Mouse (Mus musculus): Measurements from ENCODE around the gene Prim2. TPM values are rescaled to one million over a fixed set of nuclear protein-coding genes. Genes with fewer than 3 reads are reported as not detected.
"Not testable (repeated sequence)": the region's sequence is repeated elsewhere in the genome, so short reads cannot be mapped to it uniquely, and the experiment has no call there.

The Prim2 gene
- polyA plus RNA-seq, 1 experiment from 2014 or later: 26.1 TPM

- no peaks in the 10 kb centered on the region for H3K27me3 ChIP-seq
- H3K4me1 ChIP-seq (replicated peaks): 0 out of 2 replicates have a peak, but pooled peaks cover 5% of the 10 kb centered on the region
- H3K9ac ChIP-seq: no peak overlapping the region
- no peak for ATAC-seq (ENCODE audit: low FRiP score)
- H3K4me3 ChIP-seq: no peak overlapping the region
- 92% methylated on average over 4 of the region's 4 CpGs for WGBS
- H3K4me2 ChIP-seq: no peak overlapping the region
- H3K9me3 ChIP-seq: no peaks in the 10 kb centered on the region
- H3K36me3 ChIP-seq: peaks cover 24% of the 10 kb centered on the region
- H3K27ac ChIP-seq: no peak overlapping the region
Measured at GRCm38 (mm10) chr1:33649021-33649420, 20.6 kb downstream of the Prim2 start.

- H3K4me1 ChIP-seq (replicated peaks): 0 out of 2 replicates have a peak, but pooled peaks cover 5% of the 10 kb centered on the region
Measured at GRCm38 (mm10) chr1:33647661-33648060, 21.9 kb downstream of the Prim2 start.

GRCm38 (mm10) chr1:33647173-33647572 is 22.4 kb downstream of the Prim2 start:
- peak; percentile 86 for ATAC-seq (ENCODE audit: low FRiP score)
- Histone ChIP-seq H3K27me3 (no peaks in the 10 kb centered on the region), H3K4me1 (replicated peaks) (0 out of 2 replicates have a peak, but pooled peaks cover 5% of the 10 kb centered on the region), H3K36me3 (peaks cover 22% of the 10 kb centered on the region), H3K9ac (no peak overlapping the region), H3K9me3 (no peaks in the 10 kb centered on the region), H3K4me2 (no peak overlapping the region), H3K4me3 (no peak overlapping the region), H3K27ac (no peak overlapping the region)
- 77% methylated on average over 4 of the region's 4 CpGs for WGBS

More at GRCm38 (mm10) chr1:33647661-33648060, 21.9 kb downstream of the Prim2 start:
- Histone ChIP-seq H3K4me3 (no peak overlapping the region), H3K9ac (no peak overlapping the region), H3K27me3 (no peaks in the 10 kb centered on the region), H3K27ac (no peak overlapping the region), H3K36me3 (peaks cover 23% of the 10 kb centered on the region), H3K4me2 (no peak overlapping the region), H3K9me3 (no peaks in the 10 kb centered on the region)
- WGBS: 78% methylated on average over 4 of the region's 4 CpGs
- ATAC-seq (ENCODE audit: low FRiP score): no peak

- Histone ChIP-seq H3K27me3 (no peaks in the 10 kb centered on the region), H3K27ac (no peak overlapping the region), H3K9ac (no peak overlapping the region), H3K4me2 (no peak overlapping the region), H3K4me1 (replicated peaks) (0 out of 2 replicates have a peak, but pooled peaks cover 5% of the 10 kb centered on the region), H3K36me3 (peaks cover 12% of the 10 kb centered on the region), H3K4me3 (no peak overlapping the region), H3K9me3 (no peaks in the 10 kb centered on the region)
- 88% methylated on average over 1 of the region's 1 CpGs for WGBS
- ATAC-seq (ENCODE audit: low FRiP score): no peak
Measured at GRCm38 (mm10) chr1:33645689-33646088, 23.9 kb downstream of the Prim2 start.

- Histone ChIP-seq H3K27ac (no peak overlapping the region), H3K4me3 (no peak overlapping the region), H3K36me3 (peaks cover 19% of the 10 kb centered on the region), H3K4me2 (no peak overlapping the region), H3K9me3 (no peaks in the 10 kb centered on the region), H3K9ac (no peak overlapping the region), H3K4me1 (replicated peaks) (0 out of 2 replicates have a peak, but pooled peaks cover 5% of the 10 kb centered on the region), H3K27me3 (no peaks in the 10 kb centered on the region)
- WGBS: 94% methylated on average over 2 of the region's 2 CpGs
- no peak for ATAC-seq (ENCODE audit: low FRiP score)
Measured at GRCm38 (mm10) chr1:33641139-33641538, 28.5 kb downstream of the Prim2 start.

- Histone ChIP-seq H3K4me2 (no peak overlapping the region), H3K9me3 (no peaks in the 10 kb centered on the region), H3K27ac (no peak overlapping the region), H3K36me3 (peaks cover 19% of the 10 kb centered on the region), H3K4me3 (no peak overlapping the region), H3K9ac (no peak overlapping the region), H3K27me3 (no peaks in the 10 kb centered on the region), H3K4me1 (replicated peaks) (no peaks in the 10 kb centered on the region)
- 95% methylated on average over 5 of the region's 5 CpGs for WGBS
- ATAC-seq (ENCODE audit: low FRiP score): no peak
Measured at GRCm38 (mm10) chr1:33640089-33640488, 29.5 kb downstream of the Prim2 start.

GRCm38 (mm10) chr1:33639234-33639633 is 30.4 kb downstream of the Prim2 start:
- 96% methylated on average over 7 of the region's 7 CpGs for WGBS

GRCm38 (mm10) chr1:33637827-33638226 is 31.8 kb downstream of the Prim2 start:
- Histone ChIP-seq H3K27ac (no peak overlapping the region), H3K36me3 (peaks cover 28% of the 10 kb centered on the region), H3K9ac (no peak overlapping the region), H3K27me3 (no peaks in the 10 kb centered on the region), H3K4me2 (no peak overlapping the region), H3K4me3 (no peak overlapping the region), H3K9me3 (no peaks in the 10 kb centered on the region), H3K4me1 (replicated peaks) (no peaks in the 10 kb centered on the region)
- WGBS: 96% methylated on average over 14 of the region's 14 CpGs
- no peak for ATAC-seq (ENCODE audit: low FRiP score)

More at GRCm38 (mm10) chr1:33639234-33639633, 30.4 kb downstream of the Prim2 start:
- Histone ChIP-seq H3K4me1 (replicated peaks) (no peaks in the 10 kb centered on the region), H3K4me2 (no peak overlapping the region), H3K36me3 (peaks cover 19% of the 10 kb centered on the region), H3K27ac (no peak overlapping the region), H3K27me3 (no peaks in the 10 kb centered on the region), H3K9ac (no peak overlapping the region), H3K9me3 (no peaks in the 10 kb centered on the region), H3K4me3 (no peak overlapping the region)
- ATAC-seq (ENCODE audit: low FRiP score): no peak

- no peak for ATAC-seq (ENCODE audit: low FRiP score)
- H3K27me3 ChIP-seq: no peaks in the 10 kb centered on the region
Measured at GRCm38 (mm10) chr1:33636421-33637195, 33.0 kb downstream of the Prim2 start.

GRCm38 (mm10) chr1:33631002-33631618 is 38.5 kb downstream of the Prim2 start:
- H3K27ac ChIP-seq; ATAC-seq (ENCODE audit: low FRiP score); H3K4me1 ChIP-seq (replicated peaks); H3K4me3 ChIP-seq; H3K27me3 ChIP-seq; H3K9ac ChIP-seq; H3K9me3 ChIP-seq; H3K4me2 ChIP-seq: not testable (repeated sequence)
- H3K36me3 ChIP-seq: peaks cover 30% of the 10 kb centered on the region
- 100% methylated on average over 1 of the region's 1 CpGs for WGBS

More at GRCm38 (mm10) chr1:33636421-33637195, 33.0 kb downstream of the Prim2 start:
- H3K4me3 ChIP-seq: no peak overlapping the region
- H3K36me3 ChIP-seq: peaks cover 33% of the 10 kb centered on the region
- no peaks in the 10 kb centered on the region for H3K9me3 ChIP-seq
- H3K4me2 ChIP-seq: no peak overlapping the region
- H3K9ac ChIP-seq: no peak overlapping the region
- WGBS: 90% methylated on average over 10 of the region's 10 CpGs
- H3K27ac ChIP-seq: no peak overlapping the region
- H3K4me1 ChIP-seq (replicated peaks): no peaks in the 10 kb centered on the region

- H3K9me3 ChIP-seq: no peaks in the 10 kb centered on the region
- no peaks in the 10 kb centered on the region for H3K4me1 ChIP-seq (replicated peaks)
- no peak overlapping the region for H3K9ac ChIP-seq
- H3K4me3 ChIP-seq: no peak overlapping the region
- no peak overlapping the region for H3K4me2 ChIP-seq
- H3K36me3 ChIP-seq: peaks cover 20% of the 10 kb centered on the region
- no peaks in the 10 kb centered on the region for H3K27me3 ChIP-seq
- no peak for ATAC-seq (ENCODE audit: low FRiP score)
- 84% methylated on average over 6 of the region's 6 CpGs for WGBS
- H3K27ac ChIP-seq: no peak overlapping the region
Measured at GRCm38 (mm10) chr1:33627803-33628202, 41.8 kb downstream of the Prim2 start.

GRCm38 (mm10) chr1:33627070-33627469 is 42.5 kb downstream of the Prim2 start:
- H3K27me3 ChIP-seq: no peaks in the 10 kb centered on the region
- no peak overlapping the region for H3K4me3 ChIP-seq
- no peak overlapping the region for H3K27ac ChIP-seq
- H3K9ac ChIP-seq: no peak overlapping the region
- no peaks in the 10 kb centered on the region for H3K9me3 ChIP-seq
- no peaks in the 10 kb centered on the region for H3K4me1 ChIP-seq (replicated peaks)
- WGBS: 90% methylated on average over 2 of the region's 2 CpGs
- H3K36me3 ChIP-seq: peaks cover 13% of the 10 kb centered on the region
- no peak for ATAC-seq (ENCODE audit: low FRiP score)
- no peak overlapping the region for H3K4me2 ChIP-seq
